Mouse (Mus musculus) myocyte (in vitro differentiated cells): ENCODE results near the gene Defb19.

Experiments
- CEBPB ChIP-seq: IDR thresholded peaks from 2 replicates; pipeline ENCODE4 v1.6.1; 2011; ENCODE audit warnings: mild to moderate bottlenecking, moderate library complexity; ENCODE audit not compliant: poor library complexity, insufficient read depth, severe bottlenecking
- E2F4 ChIP-seq: IDR thresholded peaks from one replicate; pipeline ENCODE4 v1.6.1; 2011; ENCODE audit warnings: mild to moderate bottlenecking, control low read depth, moderate library complexity; ENCODE audit not compliant: insufficient read depth
- MAX ChIP-seq: IDR thresholded peaks from one replicate; pipeline ENCODE4 v1.6.1; 2011; ENCODE audit warnings: low read depth, mild to moderate bottlenecking, control low read depth
- MYOD1 ChIP-seq, 3 experiments: IDR thresholded peaks; one replicate each; pipeline ENCODE4 v1.6.1; 2011; ENCODE audit warnings: control low read depth in 2 of 3, low read depth in 2 of 3, mild to moderate bottlenecking in 2 of 3, moderate library complexity in 1 of 3; ENCODE audit not compliant: insufficient read length in 2 of 3, control insufficient read depth in 1 of 3
- MYOG ChIP-seq, 3 experiments: IDR thresholded peaks; one replicate each; pipeline ENCODE4 v1.6.1; 2011; ENCODE audit warnings: control low read depth in 2 of 3, low read depth in 2 of 3, mild to moderate bottlenecking in 2 of 3; ENCODE audit not compliant: insufficient read length in 2 of 3, control insufficient read depth in 1 of 3, insufficient read depth in 1 of 3
- POLR2A ChIP-seq: IDR thresholded peaks from one replicate; pipeline ENCODE4 v1.6.1; 2011; ENCODE audit warnings: low read depth, mild to moderate bottlenecking, control low read depth, moderate library complexity; ENCODE audit not compliant: insufficient read length
- POLR2AphosphoS2 ChIP-seq: IDR thresholded peaks from one replicate; pipeline ENCODE4 v1.6.1; 2011; ENCODE audit warnings: low read depth, control low read depth; ENCODE audit not compliant: insufficient read length
- REST ChIP-seq: IDR thresholded peaks from one replicate; pipeline ENCODE4 v1.6.1; 2011; ENCODE audit warnings: mild to moderate bottlenecking, control low read depth, moderate library complexity; ENCODE audit not compliant: insufficient read depth, insufficient read length
- SRF ChIP-seq: IDR thresholded peaks from one replicate; pipeline ENCODE4 v1.6.1; 2011; ENCODE audit warnings: low read depth; ENCODE audit not compliant: control insufficient read depth, insufficient read length
- TCF12 ChIP-seq: IDR thresholded peaks from one replicate; pipeline ENCODE4 v1.6.1; 2011; ENCODE audit warnings: mild to moderate bottlenecking, control low read depth; ENCODE audit not compliant: poor library complexity, insufficient read depth, severe bottlenecking
- TCF3 ChIP-seq: IDR thresholded peaks from one replicate; pipeline ENCODE4 v1.6.1; 2011; ENCODE audit warnings: low read depth, control low read depth; ENCODE audit not compliant: insufficient read length
- USF1 ChIP-seq: IDR thresholded peaks from one replicate; pipeline ENCODE4 v1.6.1; 2011; ENCODE audit warnings: low read depth, mild to moderate bottlenecking, control low read depth, moderate library complexity

DNA sequence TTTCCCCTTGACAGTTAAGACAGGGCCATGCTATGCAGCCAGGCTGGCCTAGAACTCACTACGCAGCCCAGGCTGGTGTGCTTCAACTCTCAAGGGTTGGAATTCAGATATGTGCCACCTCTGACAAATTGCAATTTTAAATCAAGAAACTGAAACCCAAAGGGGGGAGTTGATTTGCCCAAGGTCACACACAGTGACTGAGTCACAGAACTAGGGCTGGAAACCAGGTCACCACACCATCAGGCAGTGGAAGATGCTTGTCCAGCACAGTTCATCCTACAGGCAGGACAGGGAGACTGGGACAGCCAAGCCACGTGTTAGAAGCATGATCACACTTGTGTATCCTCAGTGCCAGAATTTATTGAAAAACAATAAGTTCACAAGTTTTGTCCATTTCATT lies 44.5 kb upstream of the Defb19 start:
- TF ChIP-seq TCF3 (no peak), POLR2AphosphoS2 (no peak), POLR2A (no peak), E2F4 (no peak), MYOG (IDR thresholded peaks at IDR 0.05; ENCODE audit: control insufficient read depth in 1 of 3, insufficient read depth in 1 of 3, insufficient read length in 2 of 3, low read depth in 2 of 3) (no peak), USF1 (no peak), MAX (no peak), MYOD1 (IDR thresholded peaks at IDR 0.05; ENCODE audit: control insufficient read depth in 1 of 3, insufficient read length in 2 of 3, low read depth in 2 of 3) (no peak), TCF12 (no peak), CEBPB (no peak), SRF (no peak), REST (no peak)
